ENCODE assay signal across 8 mouse cellular contexts in the genomic region with DNA sequence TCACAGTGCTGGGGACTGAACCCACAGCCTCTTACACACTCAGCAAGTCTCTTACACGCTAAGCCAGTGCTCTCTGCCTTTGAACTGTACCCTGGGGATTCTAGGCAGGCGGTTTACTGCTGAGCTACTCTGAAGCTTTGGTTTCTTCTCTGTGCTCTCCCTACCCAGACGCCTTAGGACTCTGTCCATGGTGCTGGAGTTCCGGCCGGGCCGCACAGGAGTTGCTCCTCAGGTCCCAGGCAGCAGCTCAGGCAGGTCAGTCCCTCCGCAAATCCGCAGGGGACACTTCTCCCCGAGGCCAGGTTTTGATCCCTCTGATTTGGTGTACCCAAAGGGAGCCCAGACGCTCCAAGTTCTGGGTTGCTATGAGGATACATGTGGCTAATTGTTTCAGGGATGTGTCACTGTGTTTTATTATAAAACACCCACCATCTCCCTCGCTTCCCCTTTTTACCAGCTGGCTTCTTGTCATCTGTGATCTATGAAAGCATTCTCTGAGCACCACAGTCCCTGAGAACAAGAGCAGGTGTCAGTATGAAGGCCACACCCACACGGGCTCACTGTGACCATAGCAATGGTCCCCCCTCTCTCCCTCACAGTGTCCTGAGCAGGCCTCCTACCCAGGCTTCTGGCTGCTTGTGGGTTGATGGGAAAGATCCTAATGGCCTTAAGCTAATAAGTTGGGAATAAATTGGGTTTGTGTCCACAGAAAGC. TPM values are rescaled to one million over a fixed set of nuclear protein-coding genes. Genes with fewer than 3 reads are reported as not detected.
DNase-seq lines count a peak whose midpoint lies in the region; ATAC-seq and TF ChIP-seq lines count a peak whose summit lies in the region.

No protein-coding gene starts in this region.

- intact Hi-C loops in heart, postnatal 14 days (cut with DNase I): no loop called here

- DNase-seq in heart, postnatal 14 days: peak; percentile 51 to 73
- peak; percentile 38 for DNase-seq in 416B (ENCODE audit: low read depth)
- peak; percentile 73 for DNase-seq in R1 (ENCODE audit: low read depth, low spot score)
- peak; percentile 42 for DNase-seq in lung, postnatal 0 days (ENCODE audit: low spot score)
- no peak for DNase-seq in c-Kit-positive CD71-positive TER-119-positive erythroid progenitor cells, embryonic 14.5 days (ENCODE audit: low spot score)

- no peak for TF ChIP-seq CTCF in lung, postnatal 0 days (IDR thresholded peaks at IDR 0.05)

- no peak overlapping the region for H3K27ac ChIP-seq in heart, embryonic 11.5 days (ENCODE audit: low read depth, low read length)
- H3K27ac ChIP-seq in lung, postnatal 0 days (ENCODE audit: low read length): no peak overlapping the region

- no peak overlapping the region for H3K9ac ChIP-seq in heart, embryonic 11.5 days (ENCODE audit: low read depth, low read length)
- no peak overlapping the region for H3K9ac ChIP-seq in lung, postnatal 0 days (replicated peaks; ENCODE audit: low read depth)

- no peak for ATAC-seq in heart, embryonic 11.5 days (replicated peaks; ENCODE audit: insufficient number of reproducible peaks, low FRiP score, low TSS enrichment)
- peak; percentile 36 to 40; a peak in 2 of 4 replicates for ATAC-seq in hematopoietic stem cell, adult 5-6 weeks (replicated peaks in 1 of 2; ENCODE audit: insufficient read depth in 1 of 2, low FRiP score in 2 of 2, low TSS enrichment in 1 of 2, low read depth in 1 of 2, poor library complexity in 2 of 2, severe bottlenecking in 2 of 2)
- ATAC-seq in lung, postnatal 0 days: no peak
- no peak for ATAC-seq in frontal cortex, adult (ENCODE audit: low TSS enrichment)

- no peaks in the 10 kb centered on the region for H3K9me3 ChIP-seq in heart, embryonic 11.5 days (replicated peaks; ENCODE audit: control insufficient read depth, low read length)
- H3K9me3 ChIP-seq in lung, postnatal 0 days (ENCODE audit: low read length): no peaks in the 10 kb centered on the region

- TF ChIP-seq EP300 in lung, postnatal 0 days (IDR thresholded peaks at IDR 0.05): no peak

- H3K4me2 ChIP-seq in heart, embryonic 11.5 days: no peak overlapping the region
- H3K4me2 ChIP-seq in lung, postnatal 0 days (replicated peaks; ENCODE audit: low read depth, low read length): no peak overlapping the region

- no peaks in the 10 kb centered on the region for H3K36me3 ChIP-seq in heart, embryonic 11.5 days (ENCODE audit: control insufficient read depth, insufficient read depth, low read length)
- no peaks in the 10 kb centered on the region for H3K36me3 ChIP-seq in lung, postnatal 0 days (ENCODE audit: insufficient read depth, low read length)

- H3K4me3 ChIP-seq in heart, embryonic 11.5 days (ENCODE audit: low read depth, low read length): no peak overlapping the region
- no peak overlapping the region for H3K4me3 ChIP-seq in lung, postnatal 0 days (ENCODE audit: low read depth, low read length)

- peaks cover 20% of the 10 kb centered on the region for H3K27me3 ChIP-seq in heart, embryonic 11.5 days (ENCODE audit: control insufficient read depth, insufficient read depth, low read length)
- H3K27me3 ChIP-seq in lung, postnatal 0 days (replicated peaks; ENCODE audit: insufficient read depth, low read length): no peaks in the 10 kb centered on the region

- H3K4me1 ChIP-seq in heart, embryonic 11.5 days (ENCODE audit: control insufficient read depth, insufficient read depth, low read length): no peaks in the 10 kb centered on the region
- H3K4me1 ChIP-seq in lung, postnatal 0 days (ENCODE audit: insufficient read depth, low read depth, low read length): no peaks in the 10 kb centered on the region

- WGBS in heart, embryonic 11.5 days (ENCODE audit: insufficient replicate concordance): 13% methylated on average over 12 of the region's 12 CpGs
- WGBS in lung, postnatal 0 days: 11% methylated on average over 12 of the region's 12 CpGs

RNA-seq across cellular contexts. Expression of a gene that starts 2.5 kb away (rescaled TPM):
- under 1 TPM; 0.63 to 0.69 TPM for total RNA-seq in heart, postnatal 14 days (2021)
- polyA plus RNA-seq in heart, embryonic 11.5 days (2014; fragmentation: Nextera tagmentation; extraction: Ambion mirVana): 2.1 and 3.1 TPM in 2 replicates
- total RNA-seq in hematopoietic stem cell, adult 5-6 weeks (2017): 0.06 TPM in 1 of 2 replicates, not detected in the other
- polyA plus RNA-seq in lung, postnatal 0 days (2015; fragmentation: Nextera tagmentation; extraction: Ambion mirVana): 2.3 TPM in 2 replicates

Comparison
In these comparisons a context has a peak if more than half of its experiments do, and no peak if none do; other contexts are left out.
1. ATAC-seq: peak in hematopoietic stem cell, adult 5-6 weeks (2 of 2); none in heart, embryonic 11.5 days (single experiment), lung, postnatal 0 days (single experiment) and frontal cortex, adult (single experiment).